Mouse (Mus musculus) forebrain, embryonic 12.5 days (tissue): ENCODE data around the gene Cyp2b10. TPM values are rescaled to one million over a fixed set of nuclear protein-coding genes. Genes with fewer than 3 reads are reported as not detected.
"Not testable (repeated sequence)": the region's sequence is repeated elsewhere in the genome, so short reads cannot be mapped to it uniquely, and the experiment has no call there.

Source experiments
- ATAC-seq: fragments of 200-750 bp; cut with Nextera tagmentation; 2 replicates; pipeline ENCODE4 v1.8.0; 2017; ENCODE audit warnings: moderate TSS enrichment; ENCODE audit not compliant: low FRiP score
- H3K27ac ChIP-seq: fragments of 300-500 bp; sonication (generic); 2 replicates; pipeline ENCODE4 v1.5.1; 2016; ENCODE audit warnings: mild to moderate bottlenecking
- H3K27me3 ChIP-seq: fragments of 300-500 bp; sonication (generic); 2 replicates; pipeline ENCODE4 v1.6.1; 2016; ENCODE audit warnings: mild to moderate bottlenecking
- H3K36me3 ChIP-seq: fragments of 300-500 bp; sonication (generic); replicated peaks from 2 replicates; pipeline ENCODE4 v1.6.1; 2016; ENCODE audit warnings: mild to moderate bottlenecking
- H3K4me1 ChIP-seq: fragments of 300-500 bp; sonication (generic); 2 replicates; pipeline ENCODE4 v1.6.1; 2016
- H3K4me2 ChIP-seq: fragments of 300-500 bp; sonication (generic); 2 replicates; pipeline ENCODE4 v1.6.1; 2016; ENCODE audit warnings: mild to moderate bottlenecking, moderate library complexity
- H3K4me3 ChIP-seq: fragments of 300-500 bp; sonication (generic); replicated peaks from 2 replicates; pipeline ENCODE4 v1.5.1; 2016; ENCODE audit warnings: mild to moderate bottlenecking
- H3K9ac ChIP-seq: fragments of 300-500 bp; sonication (generic); 2 replicates; pipeline ENCODE4 v1.6.1; 2016; ENCODE audit warnings: mild to moderate bottlenecking
- H3K9me3 ChIP-seq: fragments of 300-500 bp; sonication (generic); 2 replicates; pipeline ENCODE4 v1.6.1; 2016
- WGBS: fragments of 180-500 bp; shearing (Covaris S2); methylation state at CpG from one replicate; pipeline ENCODE4 v1.1.7; 2016; 5-methylcytosine and 5-hydroxymethylcytosine counted together
- polyA plus RNA-seq: library from polyadenylated mRNA; unstranded; fragments of >200 nt; fragmentation: Nextera tagmentation; extraction: Ambion mirVana; gene quantifications from 2 replicates; pipeline ENCODE4 v1.2.1, GENCODE M21; 2016

Cyp2b10 gene
- polyA plus RNA-seq = not detected in 2 replicates

DNA sequence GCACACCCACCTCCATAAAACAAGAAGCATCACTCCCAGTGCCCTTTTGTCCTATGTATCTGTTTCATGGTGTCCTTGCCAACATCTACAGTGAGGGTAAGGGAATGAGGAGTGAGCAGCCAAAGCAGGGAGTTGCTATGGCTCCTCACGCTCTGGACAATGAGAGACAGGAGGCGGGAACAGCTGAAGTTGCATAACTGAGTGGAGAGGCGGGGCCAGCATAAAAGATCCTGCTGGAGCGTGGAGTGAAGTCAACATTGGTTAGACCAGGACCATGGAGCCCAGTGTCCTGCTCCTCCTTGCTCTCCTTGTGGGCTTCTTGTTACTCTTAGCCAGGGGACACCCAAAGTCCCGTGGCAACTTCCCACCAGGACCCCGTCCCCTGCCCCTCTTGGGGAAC is at the start of gene Cyp2b10:
Gene Cyp2b10 (plus strand): TSS at position 210 of the 400 bp plus-strand sequence.
- Histone ChIP-seq H3K36me3 (no peaks in the 10 kb centered on the region), H3K4me2 (no peak within 1 kb of the TSS), H3K9me3 (no peaks in the 10 kb centered on the region), H3K27me3 (no peaks in the 10 kb centered on the region), H3K9ac (no peak within 1 kb of the TSS), H3K4me3 (no peak within 1 kb of the TSS), H3K27ac (no peak within 1 kb of the TSS), H3K4me1 (no peaks in the 10 kb centered on the region)
- WGBS = 67% methylated on average over 6 of the region's 6 CpGs
- ATAC-seq = no peak

DNA sequence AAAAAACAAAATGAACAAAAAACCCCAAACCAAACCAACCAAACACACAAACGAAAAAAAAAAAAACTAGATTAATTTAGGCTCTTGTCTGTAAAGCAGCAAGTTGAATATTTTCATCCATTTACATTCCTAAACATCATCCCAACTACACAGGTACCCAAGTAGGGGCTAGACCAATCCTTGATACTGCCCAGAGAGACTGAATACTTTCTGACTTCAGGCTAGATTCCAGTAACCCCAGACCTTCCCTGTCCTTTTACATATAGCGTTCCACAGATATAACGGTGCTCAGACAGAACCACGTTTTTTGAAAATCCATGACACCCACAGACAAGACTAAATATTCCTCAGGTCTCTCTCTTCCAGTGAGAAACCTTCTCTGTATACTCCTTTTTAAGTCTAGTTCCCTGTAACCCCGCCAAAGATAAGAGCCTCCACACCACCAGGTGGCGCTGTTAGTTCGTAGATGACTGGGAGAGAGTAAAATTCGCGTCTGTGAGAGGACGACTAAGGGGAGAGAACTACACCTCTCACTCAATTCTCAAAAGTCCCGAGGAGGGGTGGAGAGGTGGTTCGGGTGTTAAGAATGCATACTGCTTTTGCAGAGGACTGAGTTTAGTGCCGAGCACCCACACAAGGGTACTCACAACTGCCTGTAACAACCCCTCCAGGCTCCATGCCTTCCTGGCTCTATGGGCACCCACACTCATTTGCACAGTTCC is 49.5 kb upstream of the Cyp2b10 start:
- Histone ChIP-seq H3K27ac (0 out of 2 replicates have a peak overlapping the region, but pooled peaks have one; percentile 6), H3K4me2 (peak overlapping the region; percentile 50), H3K4me1 (no peaks in the 10 kb centered on the region), H3K4me3 (peak overlapping the region; percentile 41), H3K27me3 (no peaks in the 10 kb centered on the region), H3K36me3 (no peaks in the 10 kb centered on the region), H3K9me3 (no peaks in the 10 kb centered on the region), H3K9ac (peak overlapping the region; percentile 53)
- peak; percentile 71 for ATAC-seq
- 9% methylated on average over 13 of the region's 13 CpGs for WGBS

DNA sequence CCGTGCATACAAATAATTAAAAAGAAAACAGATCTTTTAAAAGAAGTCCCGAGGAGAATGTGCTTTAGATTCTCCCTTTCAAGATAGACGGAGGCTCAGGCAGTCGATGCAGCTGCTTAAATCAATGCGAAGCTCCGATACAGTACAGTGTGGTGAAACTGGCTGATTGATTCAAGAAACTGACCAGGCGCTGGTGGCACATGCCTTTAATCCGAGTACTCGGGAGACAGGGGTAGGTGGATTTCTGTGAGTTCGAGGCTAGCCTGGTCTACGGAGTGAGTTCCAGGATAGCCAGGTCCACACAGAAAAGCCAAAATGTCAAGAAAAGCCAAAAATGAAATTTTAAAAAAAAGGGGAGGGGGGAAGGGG is 49.0 kb upstream of the Cyp2b10 start:
- 28% methylated on average over 11 of the region's 11 CpGs for WGBS
- Histone ChIP-seq H3K4me2 (peak overlapping the region; percentile 50), H3K27ac (0 out of 2 replicates have a peak overlapping the region, but pooled peaks have one; percentile 6), H3K9ac (peak overlapping the region; percentile 53), H3K9me3 (no peaks in the 10 kb centered on the region), H3K4me1 (no peaks in the 10 kb centered on the region), H3K36me3 (no peaks in the 10 kb centered on the region), H3K27me3 (no peaks in the 10 kb centered on the region), H3K4me3 (peak overlapping the region; percentile 41)
- ATAC-seq = peak; percentile 41; the same call in 1 of the 2 replicates

DNA sequence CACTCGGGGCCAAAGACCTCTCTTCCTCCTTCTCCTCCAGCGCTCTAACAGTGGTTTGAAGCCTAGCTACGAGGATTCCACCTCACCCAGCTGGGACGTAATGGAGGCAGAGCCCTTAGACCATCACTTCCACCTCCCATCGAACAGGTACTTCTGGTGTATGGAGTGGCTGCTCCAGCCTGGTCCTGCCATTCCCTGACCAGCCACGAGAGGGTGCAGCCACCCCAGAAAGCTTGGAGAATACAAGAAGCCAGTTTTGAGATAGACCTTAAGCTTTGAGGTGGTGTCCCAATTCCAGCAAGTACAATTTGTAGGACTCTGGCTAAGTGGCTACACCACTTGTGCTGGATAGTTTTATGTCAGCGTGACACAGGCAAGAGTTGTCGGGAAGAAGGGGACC is 42.3 kb upstream of the Cyp2b10 start:
- Histone ChIP-seq H3K36me3 (no peaks in the 10 kb centered on the region), H3K4me1 (peaks cover 4% of the 10 kb centered on the region; the same call in 1 of the 2 replicates), H3K9ac (no peak overlapping the region), H3K4me2 (no peak overlapping the region), H3K27me3 (no peaks in the 10 kb centered on the region), H3K27ac (no peak overlapping the region), H3K9me3 (no peaks in the 10 kb centered on the region), H3K4me3 (no peak overlapping the region)
- ATAC-seq = no peak
- WGBS = 33% methylated on average over 8 of the region's 8 CpGs

DNA sequence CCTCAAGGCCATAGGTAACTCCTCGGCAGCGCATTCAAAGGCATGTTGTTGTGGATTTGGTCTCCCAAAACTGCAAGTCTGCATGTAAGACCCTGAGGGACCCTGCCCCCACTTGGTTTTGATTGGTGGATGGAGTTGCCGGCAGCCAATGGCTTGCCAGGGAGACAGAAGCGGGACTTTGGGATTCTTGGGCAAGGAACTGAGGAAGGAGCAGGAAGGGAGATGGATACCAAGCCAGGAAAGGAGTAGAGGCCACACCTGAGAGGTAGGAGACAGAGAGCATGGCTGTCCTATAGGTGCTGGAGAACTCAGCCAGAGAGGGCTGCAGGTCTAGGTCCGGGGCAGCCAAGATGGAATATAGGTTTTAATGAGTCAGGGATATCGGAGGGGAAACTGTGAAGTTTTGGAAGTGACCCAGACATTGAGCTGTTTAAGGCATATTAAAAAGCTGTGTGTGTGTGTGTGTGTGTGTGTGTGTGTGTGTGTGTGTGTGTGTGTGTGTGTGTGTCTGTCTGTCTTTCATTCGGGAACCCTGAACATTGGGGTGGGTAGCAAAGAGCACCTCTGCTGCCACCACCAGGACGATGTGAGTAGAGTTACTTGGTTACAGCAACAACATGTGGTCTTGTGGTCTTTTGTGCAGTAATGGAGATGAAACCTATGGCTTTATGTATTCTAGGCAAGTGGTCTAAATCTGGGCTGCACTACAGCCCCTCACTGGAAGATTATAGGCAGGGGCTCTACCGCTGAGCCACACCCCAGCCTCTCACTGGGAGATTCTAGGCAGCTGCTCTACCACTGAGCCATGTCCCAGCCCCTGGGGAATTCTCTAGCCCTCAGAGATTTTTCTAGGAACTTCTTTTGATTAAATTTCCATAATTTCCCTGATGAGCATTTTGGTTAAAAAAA is 37.2 kb upstream of the Cyp2b10 start:
- no peak overlapping the region for H3K27ac ChIP-seq
- ATAC-seq = peak; percentile 53; the same call in 1 of the 2 replicates
- peaks cover 5% of the 10 kb centered on the region; the same call in 1 of the 2 replicates for H3K4me1 ChIP-seq
- no peaks in the 10 kb centered on the region for H3K9me3 ChIP-seq
- H3K9ac ChIP-seq = peak overlapping the region; percentile 25; the same call in 1 of the 2 replicates
- no peaks in the 10 kb centered on the region for H3K27me3 ChIP-seq
- WGBS = 17% methylated on average over 8 of the region's 9 CpGs
- H3K4me2 ChIP-seq = peak overlapping the region; percentile 53
- H3K36me3 ChIP-seq = no peaks in the 10 kb centered on the region
- peak overlapping the region; percentile 17 for H3K4me3 ChIP-seq

DNA sequence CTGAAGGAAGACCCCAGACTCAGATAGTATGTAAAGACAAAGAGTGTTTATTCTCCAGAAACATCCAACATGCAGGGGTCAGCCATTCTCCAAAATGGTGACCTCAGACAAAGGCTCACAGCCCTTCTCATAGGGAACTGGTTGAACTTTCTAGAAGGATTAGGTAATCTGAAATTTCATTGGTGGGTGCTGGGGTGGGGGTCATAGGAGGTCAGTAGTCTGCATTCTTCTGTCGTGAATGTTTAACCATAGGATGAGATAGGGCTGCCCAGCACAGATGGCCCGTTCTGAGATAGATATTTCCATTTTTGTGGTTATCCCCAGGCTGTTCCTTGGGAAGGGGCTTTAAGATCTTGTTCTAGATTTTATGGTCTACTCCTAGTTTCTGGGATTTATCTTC is 35.1 kb upstream of the Cyp2b10 start:
- 95% methylated on average over 2 of the region's 2 CpGs for WGBS
- Histone ChIP-seq H3K27ac (no peak overlapping the region), H3K4me3 (no peak overlapping the region), H3K4me1 (peaks cover 5% of the 10 kb centered on the region; the same call in 1 of the 2 replicates), H3K36me3 (no peaks in the 10 kb centered on the region), H3K4me2 (no peak overlapping the region), H3K27me3 (no peaks in the 10 kb centered on the region), H3K9me3 (no peaks in the 10 kb centered on the region), H3K9ac (no peak overlapping the region)
- ATAC-seq = no peak

DNA sequence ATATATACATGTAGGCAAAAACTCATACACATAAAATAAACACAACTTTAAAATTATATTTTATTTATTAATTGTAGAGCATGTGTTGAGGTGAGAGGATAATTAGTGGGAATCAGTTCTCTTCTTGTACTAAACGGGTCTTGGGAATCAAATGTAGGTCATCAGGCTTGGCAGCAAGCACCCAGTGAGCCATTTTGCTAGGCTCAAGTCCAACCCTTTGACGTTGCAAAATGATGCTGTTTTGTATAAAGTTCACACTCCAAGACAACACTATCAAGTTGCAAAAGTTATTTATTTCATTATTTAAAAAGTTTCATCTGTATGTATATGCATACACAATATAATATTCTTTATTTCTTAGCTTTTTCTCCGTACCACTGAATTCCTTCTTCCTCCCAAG is 33.7 kb upstream of the Cyp2b10 start:
- Histone ChIP-seq H3K27ac (no peak overlapping the region), H3K4me3 (no peak overlapping the region), H3K9me3 (peaks cover 5% of the 10 kb centered on the region; the same call in 1 of the 2 replicates), H3K27me3 (no peaks in the 10 kb centered on the region), H3K9ac (no peak overlapping the region), H3K4me2 (no peak overlapping the region), H3K4me1 (peaks cover 5% of the 10 kb centered on the region; the same call in 1 of the 2 replicates), H3K36me3 (no peaks in the 10 kb centered on the region)
- 90% methylated on average over 3 of the region's 3 CpGs for WGBS
- no peak for ATAC-seq

DNA sequence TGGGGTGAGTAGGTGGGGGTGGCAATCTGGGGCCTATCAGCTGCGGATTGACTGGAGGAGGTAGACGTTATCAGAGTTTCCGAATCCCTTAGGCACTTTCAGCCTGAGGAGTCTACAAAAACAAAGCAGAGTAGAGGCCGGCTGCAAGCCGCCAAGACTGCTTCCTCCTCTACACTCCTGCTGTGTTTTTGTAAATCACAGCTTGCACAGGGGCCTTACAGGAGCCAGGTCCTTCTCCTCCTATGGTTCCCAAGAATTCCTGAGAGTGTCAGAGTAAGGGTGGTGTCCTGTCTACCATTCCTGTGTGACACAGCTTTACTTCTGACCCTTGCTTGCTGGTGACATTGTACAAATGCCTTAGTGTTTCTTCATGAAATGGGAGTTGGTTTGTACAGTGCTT is 32.6 kb upstream of the Cyp2b10 start:
- Histone ChIP-seq H3K4me3 (no peak overlapping the region), H3K9ac (no peak overlapping the region), H3K4me1 (peaks cover 3% of the 10 kb centered on the region; the same call in 1 of the 2 replicates), H3K4me2 (no peak overlapping the region), H3K36me3 (no peaks in the 10 kb centered on the region), H3K27me3 (no peaks in the 10 kb centered on the region), H3K27ac (no peak overlapping the region), H3K9me3 (peaks cover 5% of the 10 kb centered on the region; the same call in 1 of the 2 replicates)
- 34% methylated on average over 5 of the region's 5 CpGs for WGBS
- no peak for ATAC-seq

DNA sequence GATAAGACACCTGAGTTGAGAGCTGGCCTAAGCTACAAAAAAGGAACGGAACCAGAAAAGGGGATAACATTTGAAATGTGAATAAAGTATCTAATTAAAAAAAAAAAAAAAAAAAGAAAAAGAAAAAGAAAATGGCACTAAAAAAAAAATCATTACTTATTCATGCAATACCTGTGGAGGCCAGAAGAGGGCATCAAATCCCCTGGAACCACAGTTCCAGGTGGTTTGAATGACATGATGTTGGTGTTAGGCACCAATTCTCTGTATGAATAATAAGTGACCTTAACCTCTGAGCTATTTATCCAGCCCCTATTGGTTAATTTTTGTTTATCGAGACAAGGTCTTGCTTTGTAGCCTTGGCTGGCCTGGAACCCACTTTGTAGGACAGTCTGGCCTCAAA is 27.6 kb upstream of the Cyp2b10 start:
- WGBS = 78% methylated on average over 2 of the region's 2 CpGs

DNA sequence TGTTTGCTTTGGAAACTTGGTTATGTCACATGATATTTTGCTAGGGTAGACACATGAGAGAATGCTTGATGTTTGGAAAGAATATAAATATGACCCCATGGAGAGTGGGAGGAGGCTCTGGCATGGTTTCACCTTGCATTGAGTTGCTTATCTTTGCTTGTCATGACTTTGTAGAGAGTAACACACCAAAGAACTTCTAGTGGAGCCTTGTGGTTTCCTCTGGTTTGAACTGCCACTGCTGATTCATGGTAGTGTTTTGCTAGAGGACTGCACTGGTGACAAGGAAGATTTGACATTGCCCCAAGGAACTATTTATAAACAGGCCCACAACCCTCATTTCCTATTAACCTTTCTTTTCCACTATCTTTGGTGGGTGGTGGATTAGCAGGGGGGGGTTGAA is 24.8 kb upstream of the Cyp2b10 start:
- Histone ChIP-seq H3K27me3 (no peaks in the 10 kb centered on the region), H3K4me3 (no peak overlapping the region), H3K9ac (no peak overlapping the region), H3K9me3 (peaks cover 5% of the 10 kb centered on the region; the same call in 1 of the 2 replicates), H3K36me3 (no peaks in the 10 kb centered on the region), H3K4me1 (no peaks in the 10 kb centered on the region), H3K27ac (no peak overlapping the region), H3K4me2 (no peak overlapping the region)
- ATAC-seq = no peak

More for the DNA sequence above, 27.6 kb upstream of the Cyp2b10 start:
- Histone ChIP-seq H3K9ac (no peak overlapping the region), H3K4me2 (no peak overlapping the region), H3K9me3 (peaks cover 5% of the 10 kb centered on the region; the same call in 1 of the 2 replicates), H3K36me3 (no peaks in the 10 kb centered on the region), H3K27ac (no peak overlapping the region), H3K4me3 (no peak overlapping the region), H3K27me3 (no peaks in the 10 kb centered on the region), H3K4me1 (no peaks in the 10 kb centered on the region)
- no peak for ATAC-seq

DNA sequence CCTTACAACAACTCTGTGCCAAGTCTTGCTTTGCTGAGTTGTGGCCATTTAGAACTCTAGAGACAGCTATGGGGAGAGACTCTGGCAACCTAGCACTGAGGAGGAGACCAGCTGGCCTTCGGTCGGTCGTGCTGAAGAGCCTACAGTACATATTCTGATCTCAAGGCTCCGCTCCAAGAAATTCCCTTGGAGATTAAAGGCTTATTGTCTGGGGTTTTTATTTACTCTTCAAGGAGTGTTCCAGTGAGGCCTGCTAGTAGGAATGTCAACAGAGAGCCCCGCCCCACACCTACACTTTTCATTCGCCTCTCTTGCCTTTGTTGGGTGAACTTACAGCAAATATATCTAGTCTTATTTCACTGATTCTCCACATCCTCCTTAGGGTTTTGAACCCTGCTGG is 18.7 kb upstream of the Cyp2b10 start:
- Histone ChIP-seq H3K9me3 (no peaks in the 10 kb centered on the region), H3K4me3 (no peak overlapping the region), H3K4me1 (no peaks in the 10 kb centered on the region), H3K4me2 (no peak overlapping the region), H3K36me3 (no peaks in the 10 kb centered on the region), H3K9ac (no peak overlapping the region), H3K27me3 (no peaks in the 10 kb centered on the region), H3K27ac (no peak overlapping the region)
- ATAC-seq = no peak
- 50% methylated on average over 6 of the region's 6 CpGs for WGBS

DNA sequence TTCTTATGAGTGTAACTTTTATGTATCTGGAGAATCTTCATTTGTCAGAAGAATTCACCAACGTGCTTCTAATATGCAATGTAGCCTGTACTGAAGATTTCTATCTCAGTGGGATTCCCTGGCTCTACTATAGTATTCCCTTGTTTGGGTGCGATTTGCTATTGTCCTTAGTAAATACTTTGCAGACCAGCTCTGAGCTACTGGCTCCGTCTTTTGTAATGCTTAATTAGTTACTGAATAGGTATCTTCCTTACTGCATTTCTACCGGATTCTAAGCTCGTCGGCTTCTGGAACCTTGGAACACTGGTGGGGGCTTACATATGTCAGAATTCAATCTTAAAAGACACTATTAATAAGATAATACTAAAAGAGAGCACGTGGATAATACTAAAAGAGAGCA is 16.7 kb upstream of the Cyp2b10 start:
- not testable (repeated sequence) for H3K4me2 ChIP-seq, H3K36me3 ChIP-seq, H3K4me1 ChIP-seq, H3K9me3 ChIP-seq, H3K4me3 ChIP-seq, H3K9ac ChIP-seq, H3K27ac ChIP-seq, H3K27me3 ChIP-seq, ATAC-seq
- WGBS = 4% methylated on average over 7 of the region's 7 CpGs
